28 mouse cellular contexts compared by ENCODE assay signal in the genomic region with DNA sequence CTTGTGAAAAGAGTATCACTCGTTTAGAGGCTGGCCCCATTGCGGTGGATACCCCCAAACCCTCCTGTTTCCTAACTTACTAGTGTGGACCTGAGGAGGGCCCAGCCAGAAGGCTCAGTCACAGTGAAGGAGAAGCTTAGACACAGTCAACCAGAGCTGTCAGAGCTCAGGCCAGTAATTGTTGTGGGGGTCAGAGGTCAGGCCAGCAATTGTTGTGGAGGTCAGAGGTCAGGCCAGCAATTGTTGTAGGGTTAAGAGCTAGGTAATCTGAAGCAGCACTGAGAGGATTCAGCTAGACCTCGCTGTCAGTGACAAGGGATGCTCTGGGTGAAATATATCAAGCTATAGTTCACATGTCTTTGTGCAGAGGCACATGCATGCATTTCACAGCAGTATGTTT. TPM values are rescaled to one million over a fixed set of nuclear protein-coding genes. Genes with fewer than 3 reads are reported as not detected.
DNase-seq lines count a peak whose midpoint lies in the region; ATAC-seq lines count a peak whose summit lies in the region.
"Had no signal": no experiment of that assay in that cellular context is flagged by ENCODE, and none has a peak within 500 bp of the region (broad histone marks: within the 10 kb centered on the region; RNA-seq: fewer than 3 reads in every experiment).

No protein-coding gene starts in this region.

- no peak overlapping the region for H3K4me3 ChIP-seq in midbrain, embryonic 10.5 days
- H3K4me3 ChIP-seq in midbrain, embryonic 13.5 days (replicated peaks) = no peak overlapping the region
- H3K4me3 ChIP-seq: embryonic facial prominence, embryonic 10.5 days; embryonic facial prominence, embryonic 13.5 days; erythroblast, embryonic 14.5 days; forebrain, embryonic 12.5 days; heart, adult 2 months; heart, embryonic 10.5 days; heart, embryonic 13.5 days had no signal

- H3K9me3 ChIP-seq in midbrain, embryonic 10.5 days (replicated peaks) = peaks cover 5% of the 10 kb centered on the region; the same call in 1 of the 2 replicates
- no peaks in the 10 kb centered on the region for H3K9me3 ChIP-seq in midbrain, embryonic 13.5 days
- H3K9me3 ChIP-seq: embryonic facial prominence, embryonic 10.5 days; embryonic facial prominence, embryonic 13.5 days; forebrain, embryonic 12.5 days; heart, embryonic 10.5 days; heart, embryonic 13.5 days had no signal

- no peak overlapping the region; the same call in 1 of the 2 replicates for H3K27ac ChIP-seq in midbrain, embryonic 10.5 days (replicated peaks)
- no peak overlapping the region for H3K27ac ChIP-seq in midbrain, embryonic 13.5 days
- H3K27ac ChIP-seq: embryonic facial prominence, embryonic 10.5 days; embryonic facial prominence, embryonic 13.5 days; forebrain, embryonic 12.5 days; heart, adult 2 months; heart, embryonic 10.5 days; heart, embryonic 13.5 days; hindbrain, embryonic 14.5 days; hindbrain, postnatal 0 days had no signal

- peaks cover 95% of the 10 kb centered on the region for H3K27me3 ChIP-seq in midbrain, embryonic 10.5 days (ENCODE audit: low read depth, poor library complexity, severe bottlenecking)
- peaks cover 14% of the 10 kb centered on the region; the same call in 1 of the 2 replicates for H3K27me3 ChIP-seq in midbrain, embryonic 13.5 days
- H3K27me3 ChIP-seq: embryonic facial prominence, embryonic 13.5 days had no signal

- H3K36me3 ChIP-seq in midbrain, embryonic 10.5 days = peaks cover 11% of the 10 kb centered on the region
- H3K36me3 ChIP-seq in midbrain, embryonic 13.5 days = peaks cover 55% of the 10 kb centered on the region

- no peak for ATAC-seq in midbrain, embryonic 13.5 days
- ATAC-seq: activated CD4-positive, CD25-positive, alpha-beta regulatory T cell, adult 4 months; CD4-positive, CD25-positive, alpha-beta regulatory T cell, adult 4 months; forebrain, postnatal 0 days; hindbrain, postnatal 0 days; inflammation-experienced regulatory T-cells, adult 6 months; intestine, embryonic 16.5 days had no signal

- no peak overlapping the region for H3K9ac ChIP-seq in midbrain, embryonic 13.5 days (replicated peaks)
- H3K9ac ChIP-seq: embryonic facial prominence, embryonic 13.5 days; forebrain, embryonic 12.5 days; forebrain, postnatal 0 days; heart, embryonic 13.5 days; hindbrain, embryonic 14.5 days had no signal

- no peak overlapping the region for H3K4me2 ChIP-seq in midbrain, embryonic 13.5 days (replicated peaks)
- H3K4me2 ChIP-seq: embryonic facial prominence, embryonic 13.5 days; forebrain, embryonic 12.5 days; heart, embryonic 13.5 days; hindbrain, embryonic 14.5 days had no signal

- peaks cover 57% of the 10 kb centered on the region for H3K4me1 ChIP-seq in midbrain, embryonic 10.5 days
- peaks cover 27% of the 10 kb centered on the region for H3K4me1 ChIP-seq in midbrain, embryonic 13.5 days (replicated peaks)

- 15% methylated on average over 3 of the region's 3 CpGs for WGBS in midbrain, embryonic 10.5 days
- 6% methylated on average over 3 of the region's 3 CpGs for WGBS in midbrain, embryonic 13.5 days

- DNase-seq in midbrain, embryonic 10.5 days (ENCODE audit: low spot score) = peak; percentile 88
- peak; percentile 68 for DNase-seq in embryo, embryonic 10 days (ENCODE audit: low spot score)
- peak; percentile 31 for DNase-seq in embryo, embryonic 11 days
- no peak for DNase-seq in spleen, adult 18-20 months
- no peak for DNase-seq in cerebellum, adult 8-10 months
- DNase-seq: adrenal gland, postnatal 10 days; adrenal gland, postnatal 36 days; cerebellum, adult 18-20 months; cerebellum, adult 9-11 months; cerebellum, postnatal 25 days; forebrain, postnatal 0 days; gastrocnemius, postnatal 25 days; heart, adult 2 months; heart, postnatal 14 days; kidney, adult 18-20 months had no signal

RNA-seq across cellular contexts. Expression of a gene that starts 8.3 kb away (rescaled TPM):
- polyA plus RNA-seq in midbrain, embryonic 10.5 days (2016; fragmentation: Nextera tagmentation; extraction: Ambion mirVana) = 8.3 and 11.4 TPM in 2 replicates
- 33.2 and 38.7 TPM in 2 replicates for polyA plus RNA-seq in midbrain, embryonic 13.5 days (2015; fragmentation: Nextera tagmentation; extraction: Ambion mirVana)
- polyA plus RNA-seq: activated CD4-positive, CD25-positive, alpha-beta regulatory T cell, adult 4 months; CD4-positive, CD25-positive, alpha-beta regulatory T cell, adult 4 months; inflammation-experienced regulatory T-cells, adult 6 months had no signal

Comparison
In these comparisons a context has a peak if more than half of its experiments do, and no peak if none do; other contexts are left out.
1. DNase-seq: peak in midbrain, embryonic 10.5 days (single experiment), embryo, embryonic 10 days (single experiment) and embryo, embryonic 11 days (single experiment); none in spleen, adult 18-20 months (0 of 2) and cerebellum, adult 8-10 months (single experiment).